ENCODE assay signal across 11 mouse cellular contexts in the genomic region with DNA sequence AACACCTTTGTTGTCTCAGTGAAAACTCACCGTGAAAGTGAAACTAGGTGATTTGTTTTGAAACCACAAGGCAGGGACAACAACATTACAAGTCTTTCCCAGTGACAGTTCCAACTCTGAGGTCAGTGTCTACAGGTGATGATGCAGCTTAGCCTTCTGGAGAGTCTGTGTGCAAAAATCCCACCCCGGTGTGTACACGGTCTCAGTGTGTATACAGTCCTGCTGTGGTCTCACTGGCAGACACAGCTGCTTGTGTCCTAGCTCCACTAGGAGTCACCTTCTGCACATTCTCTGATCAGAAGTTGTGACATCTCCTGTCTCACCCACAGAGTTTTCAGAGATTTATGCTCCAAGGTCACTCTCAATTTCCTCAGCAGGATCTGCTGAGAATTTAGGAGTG. TPM values are rescaled to one million over a fixed set of nuclear protein-coding genes. Genes with fewer than 3 reads are reported as not detected.
DNase-seq lines count a peak whose midpoint lies in the region; ATAC-seq and TF ChIP-seq lines count a peak whose summit lies in the region.
"Had no signal": no experiment of that assay in that cellular context is flagged by ENCODE, and none has a peak within 500 bp of the region (broad histone marks: within the 10 kb centered on the region; RNA-seq: fewer than 3 reads in every experiment).

No protein-coding gene starts in this region.

- H3K36me3 ChIP-seq in kidney, embryonic 16.5 days (ENCODE audit: insufficient read depth, low read length), result no peaks in the 10 kb centered on the region
- H3K36me3 ChIP-seq in C2C12 (ENCODE audit: control insufficient read depth, insufficient read depth), result no peaks in the 10 kb centered on the region
- H3K36me3 ChIP-seq: lung, embryonic 15.5 days had no signal

- no peaks in the 10 kb centered on the region for H3K4me1 ChIP-seq in kidney, embryonic 16.5 days (ENCODE audit: insufficient read depth, low read length)
- H3K4me1 ChIP-seq: lung, embryonic 15.5 days had no signal

- no peak overlapping the region for H3K9ac ChIP-seq in kidney, embryonic 16.5 days (replicated peaks; ENCODE audit: low read length)
- H3K9ac ChIP-seq: lung, embryonic 15.5 days had no signal

- H3K4me2 ChIP-seq in kidney, embryonic 16.5 days (replicated peaks; ENCODE audit: low read depth, low read length), result no peak overlapping the region
- H3K4me2 ChIP-seq: lung, embryonic 15.5 days had no signal

- H3K9me3 ChIP-seq in kidney, embryonic 16.5 days (ENCODE audit: low read length), result no peaks in the 10 kb centered on the region
- H3K9me3 ChIP-seq: lung, embryonic 15.5 days had no signal

- peak; percentile 64; the same call in 1 of the 2 replicates for ATAC-seq in kidney, embryonic 16.5 days (ENCODE audit: low FRiP score, low TSS enrichment)

- no peak overlapping the region for H3ac ChIP-seq in C2C12 (ENCODE audit: control insufficient read depth, insufficient read length, low read depth)

- no peak for DNase-seq in kidney, postnatal 25 days
- DNase-seq in 3T3-L1 (ENCODE audit: low read depth, low spot score), result peak; percentile 31
- no peak for DNase-seq in brain, embryonic 14.5 days (ENCODE audit: low read depth)
- no peak for DNase-seq in yolk sac, embryonic 10.5 days (ENCODE audit: low spot score)
- DNase-seq in cerebellum, adult 8-10 months, result no peak
- DNase-seq in embryo, embryonic 9.5 days (ENCODE audit: extremely low spot score), result no peak
- DNase-seq: layer of hippocampus, postnatal 36 days had no signal

- 60% methylated on average over 3 of the region's 3 CpGs for WGBS in kidney, embryonic 16.5 days

- H3K79me2 ChIP-seq in C2C12 (ENCODE audit: control insufficient read depth, insufficient read depth), result no peaks in the 10 kb centered on the region

- no peak overlapping the region for H3K27ac ChIP-seq in kidney, embryonic 16.5 days (ENCODE audit: low read length)
- H3K27ac ChIP-seq: lung, embryonic 15.5 days had no signal

- H3K27me3 ChIP-seq in kidney, embryonic 16.5 days (ENCODE audit: insufficient read depth, low read length), result no peaks in the 10 kb centered on the region
- H3K27me3 ChIP-seq in C2C12 (ENCODE audit: control insufficient read depth, insufficient read depth, insufficient read length), result peaks cover 28% of the 10 kb centered on the region
- H3K27me3 ChIP-seq: lung, embryonic 15.5 days had no signal

- TF ChIP-seq CTCF in C2C12 (IDR thresholded peaks at IDR 0.05; ENCODE audit: control insufficient read depth, insufficient read depth, insufficient read length), result peak; percentile 11
- peak; percentile 2; the same call in 1 of the 2 replicates for TF ChIP-seq CTCF in brain, embryonic 14.5 days (IDR thresholded peaks at IDR 0.05; ENCODE audit: borderline replicate concordance, extremely low read depth, insufficient read depth, insufficient read length)

- no peaks in the 10 kb centered on the region for H3K79me3 ChIP-seq in C2C12 (ENCODE audit: low read depth)

- H3K4me3 ChIP-seq in kidney, embryonic 16.5 days (ENCODE audit: low read length), result no peak overlapping the region
- no peak overlapping the region for H3K4me3 ChIP-seq in C2C12 (ENCODE audit: insufficient read depth, poor library complexity, severe bottlenecking)
- H3K4me3 ChIP-seq: lung, embryonic 15.5 days had no signal

- no peak for TF ChIP-seq POLR2A in brain, embryonic 14.5 days (IDR thresholded peaks at IDR 0.05; ENCODE audit: borderline replicate concordance, extremely low read depth, insufficient read depth, insufficient read length, poor library complexity, severe bottlenecking)

TF ChIP-seq in C2C12, 6 proteins besides CTCF, POLR2A, EP300 and RAD21:
- TF ChIP-seq MYOG (IDR thresholded peaks at IDR 0.05; ENCODE audit: control insufficient read depth, extremely low read depth, insufficient read length) (no peak), MYOD1 (IDR thresholded peaks at IDR 0.05; ENCODE audit: control insufficient read depth, insufficient read length, low read depth) (no peak), USF1 (IDR thresholded peaks at IDR 0.05; ENCODE audit: low read depth) (no peak), FOSL1 (IDR thresholded peaks at IDR 0.05; ENCODE audit: insufficient read depth, low read length, poor library complexity, severe bottlenecking) (no peak), MAX (IDR thresholded peaks at IDR 0.05) (no peak), CEBPB (IDR thresholded peaks at IDR 0.05; ENCODE audit: low read depth) (no peak)

RNA-seq across cellular contexts. Expression of gene Sectm1b, which starts 0.8 kb away (rescaled TPM):
- 0.10 and 0.21 TPM in 2 replicates for polyA plus RNA-seq in kidney, embryonic 16.5 days (2015; fragmentation: Nextera tagmentation; extraction: Ambion mirVana)
- not detected for polyA plus RNA-seq in C2C12 (2012; fragmentation: generic; extraction: Trizol)
- polyA plus RNA-seq in brain, embryonic 14.5 days (2012; rRNA removed), result not detected in 2 replicates
- polyA plus RNA-seq: forebrain, embryonic 11.5 days; lung, embryonic 15.5 days had no signal

RNA-seq across cellular contexts. Expression of gene Sectm1a, which starts 16.8 kb away (rescaled TPM):
- polyA plus RNA-seq in kidney, embryonic 16.5 days (2015; fragmentation: Nextera tagmentation; extraction: Ambion mirVana), result 0.41 TPM in 1 of 2 replicates, not detected in the other
- not detected for polyA plus RNA-seq in C2C12 (2012; fragmentation: generic; extraction: Trizol)
- polyA plus RNA-seq in brain, embryonic 14.5 days (2012; rRNA removed), result 0.19 TPM in 1 of 2 replicates, not detected in the other
- polyA plus RNA-seq: forebrain, embryonic 11.5 days had no signal

RNA-seq across cellular contexts. Expression of gene Cd7, which starts 25.0 kb away (rescaled TPM):
- polyA plus RNA-seq in kidney, embryonic 16.5 days (2015; fragmentation: Nextera tagmentation; extraction: Ambion mirVana), result 0.97 TPM in 1 of 2 replicates, not detected in the other
- not detected for polyA plus RNA-seq in C2C12 (2012; fragmentation: generic; extraction: Trizol)
- polyA plus RNA-seq in brain, embryonic 14.5 days (2012; rRNA removed), result 0.08 TPM in 1 of 2 replicates, not detected in the other
- polyA plus RNA-seq: forebrain, embryonic 11.5 days had no signal

RNA-seq across cellular contexts. Expression of gene Tex19.2, which starts 54.3 kb away (rescaled TPM):
- polyA plus RNA-seq in kidney, embryonic 16.5 days (2015; fragmentation: Nextera tagmentation; extraction: Ambion mirVana), result not detected in 2 replicates
- polyA plus RNA-seq in C2C12 (2012; fragmentation: generic; extraction: Trizol), result 0.04 TPM
- not detected in 2 replicates for polyA plus RNA-seq in brain, embryonic 14.5 days (2012; rRNA removed)
- polyA plus RNA-seq: forebrain, embryonic 11.5 days; lung, embryonic 15.5 days had no signal
